Mouse (Mus musculus) stomach, embryonic 16.5 days (tissue): ENCODE data around the gene Asap2. TPM values are rescaled to one million over a fixed set of nuclear protein-coding genes. Genes with fewer than 3 reads are reported as not detected.

Experiments
- ATAC-seq: fragments of 200-750 bp; cut with Nextera tagmentation; 2 replicates; pipeline ENCODE4 v1.8.0; 2017; ENCODE audit warnings: moderate number of reproducible peaks, moderate TSS enrichment; ENCODE audit not compliant: insufficient read depth, low FRiP score
- H3K27ac ChIP-seq: fragments of 300-500 bp; sonication (generic); 2 replicates; pipeline ENCODE4 v1.5.1; 2014; ENCODE audit warnings: low read length
- H3K27me3 ChIP-seq: fragments of 300-500 bp; sonication (generic); 2 replicates; pipeline ENCODE4 v1.6.1; 2014; ENCODE audit warnings: low read length, control low read depth, mixed read lengths; ENCODE audit not compliant: control insufficient read depth, insufficient read depth
- H3K36me3 ChIP-seq: fragments of 300-500 bp; sonication (generic); 2 replicates; pipeline ENCODE4 v1.6.1; 2014; ENCODE audit warnings: low read length; ENCODE audit not compliant: control insufficient read depth, insufficient read depth
- H3K4me1 ChIP-seq: fragments of 300-500 bp; sonication (generic); 2 replicates; pipeline ENCODE4 v1.6.1; 2014; ENCODE audit warnings: low read length, control low read depth, mixed read lengths; ENCODE audit not compliant: control insufficient read depth, insufficient read depth
- H3K4me2 ChIP-seq: fragments of 300-500 bp; sonication (generic); 2 replicates; pipeline ENCODE4 v1.6.1; 2014; ENCODE audit warnings: low read depth, low read length, mixed read lengths
- H3K4me3 ChIP-seq: fragments of 300-500 bp; sonication (generic); replicated peaks from 2 replicates; pipeline ENCODE4 v1.5.1; 2014; ENCODE audit warnings: mild to moderate bottlenecking, low read length
- H3K9ac ChIP-seq: fragments of 300-500 bp; sonication (generic); 2 replicates; pipeline ENCODE4 v1.6.1; 2014; ENCODE audit warnings: low read length
- H3K9me3 ChIP-seq: fragments of 300-500 bp; sonication (generic); replicated peaks from 2 replicates; pipeline ENCODE4 v1.6.1; 2016; ENCODE audit warnings: low read length, control low read depth; ENCODE audit not compliant: control insufficient read depth
- WGBS: fragments of 180-500 bp; shearing (Covaris S2); extraction: QIAGEN DNeasy Blood & Tissue Kit; methylation state at CpG from one replicate; pipeline ENCODE4 v1.1.7; 2014; 5-methylcytosine and 5-hydroxymethylcytosine counted together
- polyA plus RNA-seq: library from polyadenylated mRNA; unstranded; fragments of >200 nt; fragmentation: Nextera tagmentation; extraction: Ambion mirVana; gene quantifications from 2 replicates; pipeline ENCODE4 v1.2.1, GENCODE M21; 2015

Asap2 gene
- polyA plus RNA-seq, 1 experiment from 2014 or later: 5.5 TPM

- Histone ChIP-seq H3K36me3 (no peaks in the 10 kb centered on the region), H3K4me1 (peaks cover 36% of the 10 kb centered on the region), H3K27ac (no peak overlapping the region), H3K9me3 (no peaks in the 10 kb centered on the region), H3K9ac (0 out of 2 replicates have a peak overlapping the region, but pooled peaks have one; percentile 3), H3K4me3 (no peak overlapping the region), H3K27me3 (no peaks in the 10 kb centered on the region), H3K4me2 (no peak overlapping the region)
- no peak for ATAC-seq
- 91% methylated on average over 14 of the region's 14 CpGs for WGBS
Measured at GRCm38 (mm10) chr12:21140153-21140552, 149.9 kb downstream of the Asap2 start.

GRCm38 (mm10) chr12:21140741-21141308 lies 150.6 kb downstream of the Asap2 start:
- ATAC-seq: no peak
- Histone ChIP-seq H3K9ac (no peak overlapping the region), H3K9me3 (no peaks in the 10 kb centered on the region), H3K4me3 (no peak overlapping the region), H3K27ac (no peak overlapping the region), H3K4me1 (peaks cover 30% of the 10 kb centered on the region), H3K27me3 (no peaks in the 10 kb centered on the region), H3K36me3 (no peaks in the 10 kb centered on the region), H3K4me2 (no peak overlapping the region)
- WGBS: 86% methylated on average over 6 of the region's 6 CpGs

GRCm38 (mm10) chr12:21141691-21142300 lies 151.5 kb downstream of the Asap2 start:
- peaks cover 24% of the 10 kb centered on the region for H3K4me1 ChIP-seq
- WGBS: 72% methylated on average over 5 of the region's 5 CpGs

GRCm38 (mm10) chr12:21142489-21143254 lies 152.4 kb downstream of the Asap2 start:
- H3K9me3 ChIP-seq: no peaks in the 10 kb centered on the region
- H3K4me3 ChIP-seq: no peak overlapping the region
- no peak overlapping the region for H3K4me2 ChIP-seq
- no peaks in the 10 kb centered on the region for H3K27me3 ChIP-seq
- no peak for ATAC-seq
- H3K27ac ChIP-seq: no peak overlapping the region
- 55% methylated on average over 9 of the region's 9 CpGs for WGBS
- H3K4me1 ChIP-seq: peaks cover 22% of the 10 kb centered on the region; the same call in 1 of the 2 replicates
- no peak overlapping the region for H3K9ac ChIP-seq
- no peaks in the 10 kb centered on the region for H3K36me3 ChIP-seq

More at GRCm38 (mm10) chr12:21141691-21142300, 151.5 kb downstream of the Asap2 start:
- no peaks in the 10 kb centered on the region for H3K9me3 ChIP-seq
- H3K4me3 ChIP-seq: no peak overlapping the region
- H3K36me3 ChIP-seq: no peaks in the 10 kb centered on the region
- no peak overlapping the region for H3K27ac ChIP-seq
- no peak overlapping the region for H3K4me2 ChIP-seq
- H3K27me3 ChIP-seq: no peaks in the 10 kb centered on the region
- H3K9ac ChIP-seq: no peak overlapping the region
- no peak for ATAC-seq

- Histone ChIP-seq H3K4me2 (no peak overlapping the region), H3K27me3 (no peaks in the 10 kb centered on the region), H3K36me3 (no peaks in the 10 kb centered on the region), H3K9ac (no peak overlapping the region), H3K4me1 (peaks cover 15% of the 10 kb centered on the region; the same call in 1 of the 2 replicates), H3K9me3 (no peaks in the 10 kb centered on the region), H3K27ac (peak overlapping the region; percentile 60; the same call in 1 of the 2 replicates), H3K4me3 (no peak overlapping the region)
- WGBS: 50% methylated on average over 5 of the region's 5 CpGs
- ATAC-seq: peak; percentile 71; the same call in 1 of the 2 replicates
Measured at GRCm38 (mm10) chr12:21144602-21145001, 154.3 kb downstream of the Asap2 start.

GRCm38 (mm10) chr12:21145050-21145449 lies 154.8 kb downstream of the Asap2 start:
- H3K27ac ChIP-seq: peak overlapping the region; percentile 60; the same call in 1 of the 2 replicates
- no peak overlapping the region for H3K4me2 ChIP-seq
- no peaks in the 10 kb centered on the region for H3K9me3 ChIP-seq
- no peak overlapping the region for H3K4me3 ChIP-seq
- no peak for ATAC-seq
- peaks cover 10% of the 10 kb centered on the region; the same call in 1 of the 2 replicates for H3K4me1 ChIP-seq
- 78% methylated on average over 5 of the region's 5 CpGs for WGBS
- H3K9ac ChIP-seq: no peak overlapping the region
- H3K36me3 ChIP-seq: no peaks in the 10 kb centered on the region
- H3K27me3 ChIP-seq: no peaks in the 10 kb centered on the region

- Histone ChIP-seq H3K4me2 (no peak overlapping the region), H3K9me3 (no peaks in the 10 kb centered on the region), H3K36me3 (no peaks in the 10 kb centered on the region), H3K27me3 (no peaks in the 10 kb centered on the region), H3K27ac (no peak overlapping the region), H3K9ac (no peak overlapping the region), H3K4me3 (no peak overlapping the region), H3K4me1 (peaks cover 10% of the 10 kb centered on the region; the same call in 1 of the 2 replicates)
- 48% methylated on average over 4 of the region's 4 CpGs for WGBS
- no peak for ATAC-seq
Measured at GRCm38 (mm10) chr12:21146826-21147225, 156.6 kb downstream of the Asap2 start.

GRCm38 (mm10) chr12:21153279-21153707 lies 163.0 kb downstream of the Asap2 start:
- Histone ChIP-seq H3K27me3 (no peaks in the 10 kb centered on the region), H3K36me3 (no peaks in the 10 kb centered on the region), H3K27ac (no peak overlapping the region), H3K4me2 (no peak overlapping the region), H3K4me1 (no peaks in the 10 kb centered on the region), H3K9ac (no peak overlapping the region), H3K4me3 (no peak overlapping the region), H3K9me3 (no peaks in the 10 kb centered on the region)
- 70% methylated on average over 8 of the region's 8 CpGs for WGBS
- ATAC-seq: no peak

- Histone ChIP-seq H3K9ac (no peak overlapping the region), H3K36me3 (no peaks in the 10 kb centered on the region), H3K4me1 (peaks cover 14% of the 10 kb centered on the region), H3K4me3 (no peak overlapping the region), H3K27ac (no peak overlapping the region), H3K4me2 (no peak overlapping the region), H3K9me3 (no peaks in the 10 kb centered on the region), H3K27me3 (no peaks in the 10 kb centered on the region)
- 49% methylated on average over 4 of the region's 4 CpGs for whole genome bisulfite sequencing
- peak; percentile 53; the same call in 1 of the 2 replicates for ATAC-seq
Measured at GRCm38 (mm10) chr12:21155062-21155461, 164.8 kb downstream of the Asap2 start.
